Mouse (Mus musculus) thymus, adult 2 months (tissue): ENCODE measurements around the gene Sgcd.

Experiments used
- CTCF ChIP-seq: fragments of 200-500 bp; IDR thresholded peaks from 2 replicates; pipeline ENCODE4 v1.5.1; 2012; ENCODE audit warnings: mild to moderate bottlenecking, control low read depth, low read length, moderate library complexity, borderline replicate concordance; ENCODE audit not compliant: control insufficient read depth, poor library complexity, insufficient read depth; ENCODE audit errors: extremely low read depth
- POLR2A ChIP-seq: fragments of 200-500 bp; IDR thresholded peaks from 2 replicates; pipeline ENCODE4 v1.6.1; 2012; ENCODE audit warnings: mild to moderate bottlenecking, low read length, control low read depth, moderate library complexity; ENCODE audit not compliant: control insufficient read depth, poor library complexity, insufficient read depth; ENCODE audit errors: extremely low read depth

DNA sequence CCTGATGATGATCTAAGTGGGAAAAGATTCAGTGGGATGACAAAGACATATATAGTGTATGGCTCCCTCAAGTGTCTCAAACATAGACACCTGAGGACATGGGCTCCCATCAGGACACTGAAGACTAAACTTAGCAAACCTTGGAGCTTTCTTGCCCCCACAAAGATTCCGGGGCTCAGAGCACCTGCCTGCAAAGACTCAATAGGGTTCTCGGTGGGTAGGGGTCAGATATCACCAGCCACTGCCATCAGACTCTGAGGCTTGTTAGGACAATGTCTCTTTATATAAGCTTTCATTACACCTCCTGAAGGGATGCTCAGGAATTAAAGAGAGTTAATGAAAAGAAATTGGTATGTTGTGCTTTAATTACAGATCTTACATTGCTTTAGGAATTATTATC is 764.6 kb downstream of the Sgcd start:
- no peak for TF ChIP-seq CTCF
- no peak for TF ChIP-seq POLR2A
